Mouse (Mus musculus) Patski (cell line): ENCODE data around the gene Pdgfb. TPM values are rescaled to one million over a fixed set of nuclear protein-coding genes. Genes with fewer than 3 reads are reported as not detected.

Experiments
- ATAC-seq: fragments of 100-300 bp; one replicate; pipeline ENCODE4 v1.8.0; 2021
- CTCF ChIA-PET: fragments of 350-600 bp; sonication (Branson Sonifier 250); formaldehyde crosslinking; loops from one replicate; lab custom pipeline; 2022; ENCODE audit warnings: inconsistent platforms; lab: Charles Lee
- POLR2A ChIA-PET: fragments of 350-600 bp; sonication (Branson Sonifier 250); formaldehyde crosslinking; loops from one replicate; lab custom pipeline; 2022; ENCODE audit warnings: antibody characterized with exemption, inconsistent platforms; lab: Charles Lee
- DNase-seq: peaks from one replicate; pipeline ENCODE4 v3.0.0-alpha.2; 2011; ENCODE audit warnings: low read depth, low spot score
- H3K27me3 ChIP-seq: fragments of 371-371 bp; one replicate; pipeline ENCODE4 v1.5.1; 2021
- CTCF ChIP-seq: fragments of 100-300 bp; IDR thresholded peaks from one replicate; pipeline ENCODE4 v1.5.1; 2021
- in situ Hi-C: fragments of 300-500 bp; cut with MboI; formaldehyde crosslinking; loops from 3 replicates; pipeline ENCODE4 v1.11.1; 2018; ENCODE audit warnings: low pct_unique_long_range_greater_than_20kb, mixed read lengths
- polyA plus RNA-seq: library from polyadenylated mRNA; unstranded; gene quantifications from one replicate; pipeline ENCODE4 v1.2.3, GENCODE M21; 2021

The Pdgfb gene
- polyA plus RNA-seq, 1 experiment from 2014 or later: 96.5 TPM

GRCm38 (mm10) chr15:79984152-79984551 is 30.6 kb downstream of the Pdgfb start:
- DNase-seq (no peak), ATAC-seq (no peak)
- in situ Hi-C loops: no loop called here
- no peaks in the 10 kb centered on the region for H3K27me3 ChIP-seq
- TF ChIP-seq CTCF: no peak
- ChIA-PET POLR2A (no interaction called here), CTCF (no interaction called here)

GRCm38 (mm10) chr15:79980716-79981115 is 34.1 kb downstream of the Pdgfb start:
- no peak for TF ChIP-seq CTCF
- DNase-seq (no peak), ATAC-seq (no peak)
- ChIA-PET POLR2A (no interaction called here), CTCF (no interaction called here)
- no peaks in the 10 kb centered on the region for H3K27me3 ChIP-seq
- in situ Hi-C loops: no loop called here

DNA sequence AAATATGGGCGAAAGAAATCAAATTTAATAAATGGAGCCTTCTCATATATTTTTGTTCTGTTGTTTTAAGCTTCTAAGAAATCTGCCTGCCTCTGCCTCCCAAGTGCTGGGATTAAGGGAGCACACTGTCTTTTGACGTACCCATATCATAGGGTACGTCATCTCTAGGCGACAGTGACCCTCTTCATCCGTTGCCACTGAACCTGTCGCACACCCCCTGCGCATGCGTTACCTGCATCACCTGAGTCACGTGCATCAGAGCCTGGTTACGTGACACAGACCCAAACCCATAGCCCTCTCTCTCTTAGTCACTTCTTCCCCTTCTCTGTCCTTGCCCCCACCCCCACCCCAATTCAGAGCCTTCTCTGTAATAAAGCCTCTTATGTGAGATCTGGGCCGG is 42.6 kb downstream of the Pdgfb start:
- no peaks in the 10 kb centered on the region for H3K27me3 ChIP-seq
- ATAC-seq: no peak
- in situ Hi-C loops: no loop called here
- POLR2A ChIA-PET: no interaction called here
- DNase-seq: no peak
- CTCF ChIA-PET: interaction anchor here (2.2 kb wide), 1 partner anchor 10 kb away, joined by 7 read pairs; no protein-coding TSS in a partner anchor
- TF ChIP-seq CTCF: no peak

- in situ Hi-C loops: no loop called here
- no peak for TF ChIP-seq CTCF
- CTCF ChIA-PET: no interaction called here
These were observed 43.8 kb downstream of the Pdgfb start, which contains the start of gene Cbx7 for GRCm38 (mm10) chr15:79970940-79971339. Gene Cbx7 (minus strand): TSS chr15:79971119.

DNA sequence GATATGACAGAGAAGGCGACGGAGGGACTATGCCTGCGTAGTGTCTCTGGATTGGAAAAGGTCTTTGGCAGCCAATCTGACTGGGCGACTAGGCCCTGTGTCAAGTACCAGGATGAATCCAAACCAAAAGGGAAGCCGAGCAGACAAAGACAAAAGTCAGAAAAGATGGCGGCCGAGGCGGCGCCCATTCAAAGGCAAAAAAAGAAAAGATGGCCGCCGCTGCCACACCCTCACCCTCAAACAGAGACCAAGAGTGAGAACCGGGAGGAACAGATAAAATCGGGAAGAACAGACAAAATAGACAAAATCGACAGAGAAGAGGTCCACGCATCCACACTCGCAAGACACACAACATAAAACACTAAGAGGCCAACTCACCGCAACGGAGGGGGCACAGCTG is 44.3 kb downstream of the Pdgfb start:
- no peak for ATAC-seq
- CTCF ChIA-PET: no interaction called here
- POLR2A ChIA-PET: no interaction called here
- in situ Hi-C loops: no loop called here
- no peak for DNase-seq
- no peak for TF ChIP-seq CTCF
- no peaks in the 10 kb centered on the region for H3K27me3 ChIP-seq

More at GRCm38 (mm10) chr15:79970940-79971339, 43.8 kb downstream of the Pdgfb start, which contains the start of gene Cbx7:
- DNase-seq (no peak), ATAC-seq (no peak)
- no peaks in the 10 kb centered on the region for H3K27me3 ChIP-seq
- POLR2A ChIA-PET: no interaction called here

- POLR2A ChIA-PET: no interaction called here
These were observed 47.4 kb downstream of the Pdgfb start for GRCm38 (mm10) chr15:79967346-79967745.

GRCm38 (mm10) chr15:79964376-79964775 is 50.4 kb downstream of the Pdgfb start:
- TF ChIP-seq CTCF: no peak
- no peaks in the 10 kb centered on the region for H3K27me3 ChIP-seq
- no peak for ATAC-seq
- in situ Hi-C loops: no loop called here
- ChIA-PET CTCF (no interaction called here), POLR2A (interaction anchor here (0.6 to 0.9 kb wide), 2 partner anchors 50 to 1069 kb away, joined by 3 to 6 read pairs; no protein-coding TSS in a partner anchor)
- no peak for DNase-seq

More at GRCm38 (mm10) chr15:79967346-79967745, 47.4 kb downstream of the Pdgfb start:
- TF ChIP-seq CTCF: no peak
- H3K27me3 ChIP-seq: no peaks in the 10 kb centered on the region
- CTCF ChIA-PET: interaction anchor here (2.1 kb wide), 1 partner anchor 19 kb away, joined by 4 read pairs; no protein-coding TSS in a partner anchor
- DNase-seq (no peak), ATAC-seq (no peak)
- in situ Hi-C loops: no loop called here

- in situ Hi-C loops: no loop called here
- no peak for DNase-seq
- TF ChIP-seq CTCF: no peak
- POLR2A ChIA-PET: no interaction called here
- no peak for ATAC-seq
- H3K27me3 ChIP-seq: no peaks in the 10 kb centered on the region
- CTCF ChIA-PET: no interaction called here
These were observed 52.1 kb downstream of the Pdgfb start for GRCm38 (mm10) chr15:79962661-79963060.

- DNase-seq: no peak
- no peak for TF ChIP-seq CTCF
- no peak for ATAC-seq
- CTCF ChIA-PET: no interaction called here
- POLR2A ChIA-PET: no interaction called here
- H3K27me3 ChIP-seq: no peaks in the 10 kb centered on the region
- in situ Hi-C loops: no loop called here
These were observed 53.3 kb downstream of the Pdgfb start for GRCm38 (mm10) chr15:79961366-79961921.

- ATAC-seq: no peak
- CTCF ChIA-PET: no interaction called here
- in situ Hi-C loops: no loop called here
- POLR2A ChIA-PET: no interaction called here
- DNase-seq: no peak
- no peaks in the 10 kb centered on the region for H3K27me3 ChIP-seq
- TF ChIP-seq CTCF: no peak
These were observed 56.4 kb downstream of the Pdgfb start for GRCm38 (mm10) chr15:79958418-79958817.

- POLR2A ChIA-PET: no interaction called here
- CTCF ChIA-PET: no interaction called here
- TF ChIP-seq CTCF: no peak
- DNase-seq (no peak), ATAC-seq (no peak)
- in situ Hi-C loops: no loop called here
- H3K27me3 ChIP-seq: no peaks in the 10 kb centered on the region
These were observed 58.2 kb downstream of the Pdgfb start for GRCm38 (mm10) chr15:79956559-79956958.
